Mouse (Mus musculus) forelimb bud, embryonic 11.5 days (tissue): Measurements from ENCODE around the gene Slc8a2.

Experiments
- DNase-seq: peaks from one replicate; pipeline ENCODE4 v3.0.0-alpha.2; 2012; ENCODE audit warnings: low read depth, low spot score

Slc8a2 gene

DNA sequence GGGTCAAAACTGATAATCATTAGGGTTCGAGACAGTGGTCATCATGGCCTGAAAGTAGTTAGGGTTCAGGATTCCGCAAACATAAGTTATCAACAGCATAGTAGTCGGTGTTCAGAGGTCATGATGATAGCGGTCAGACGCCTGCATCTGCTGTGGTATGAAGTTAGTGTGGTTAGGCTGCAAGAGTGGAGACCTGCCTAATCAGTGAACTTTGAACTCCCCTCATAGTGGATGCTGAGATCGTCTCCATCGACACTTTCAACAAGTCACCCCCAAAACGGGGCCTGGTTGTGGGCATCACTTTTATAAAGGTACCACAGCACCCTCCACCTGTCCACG, 9.4 kb upstream of the Slc8a2 start:
- no peak for DNase-seq

DNA sequence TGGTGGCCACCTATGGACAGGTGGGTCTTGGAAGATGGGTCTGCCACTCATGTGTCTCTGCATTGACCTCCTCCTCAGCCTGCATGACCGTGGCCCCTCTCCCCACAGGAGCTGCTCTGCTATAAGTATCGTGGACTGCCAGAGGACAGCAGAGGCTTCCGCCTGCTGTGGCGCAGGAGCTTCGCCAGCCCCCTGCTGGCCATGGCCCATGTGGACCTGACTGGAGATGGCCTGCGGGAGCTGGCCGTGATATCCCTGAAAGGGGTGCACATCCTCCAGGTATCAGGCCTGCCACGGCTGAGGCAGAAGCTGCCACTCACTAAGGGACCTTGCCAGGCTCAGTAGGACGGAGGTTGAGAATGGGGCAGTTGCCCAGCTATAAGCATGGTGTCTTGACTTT, 3.8 kb upstream of the Slc8a2 start:
- DNase-seq, result no peak

DNA sequence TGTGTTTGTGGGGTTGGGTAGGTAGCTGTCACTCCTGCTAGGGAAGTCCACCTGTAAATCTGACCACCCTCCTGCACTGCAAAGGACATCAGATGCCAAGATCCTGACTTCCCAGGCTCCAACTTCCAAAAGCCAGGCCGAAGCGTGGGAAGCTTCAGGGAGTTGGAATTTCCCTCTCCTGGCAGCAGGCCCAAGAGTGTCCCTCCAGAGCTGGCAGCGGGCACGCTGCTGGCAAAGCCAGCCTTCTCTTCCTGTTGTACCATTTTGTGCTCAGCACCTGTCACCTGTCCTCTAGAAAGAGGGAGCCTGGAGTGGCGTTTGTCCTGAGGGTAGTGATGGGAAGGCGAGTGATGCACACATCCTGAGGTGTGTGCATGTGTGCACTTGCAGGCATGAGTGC, 1.3 kb upstream of the Slc8a2 start:
- DNase-seq, result no peak

DNA sequence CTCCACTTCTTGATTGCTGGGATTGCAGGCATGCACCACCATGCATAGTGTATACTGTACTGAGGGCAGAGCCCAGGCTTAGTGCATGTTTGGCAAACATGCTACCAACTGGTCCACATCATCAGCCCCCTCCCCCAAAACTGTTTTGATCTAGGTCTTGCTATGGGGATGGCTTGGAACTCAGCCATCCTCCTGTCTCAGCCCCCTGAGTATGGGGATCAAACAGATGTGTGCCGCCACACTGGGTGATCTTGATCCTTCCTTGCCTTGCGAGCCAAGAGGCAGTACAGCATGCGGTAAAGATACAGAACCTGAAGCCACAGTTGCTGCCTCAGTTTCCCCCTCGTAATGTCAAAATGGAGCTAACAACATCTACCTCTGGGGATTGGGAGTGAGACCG, 727 bp upstream of the Slc8a2 start:
- no peak for DNase-seq

DNA sequence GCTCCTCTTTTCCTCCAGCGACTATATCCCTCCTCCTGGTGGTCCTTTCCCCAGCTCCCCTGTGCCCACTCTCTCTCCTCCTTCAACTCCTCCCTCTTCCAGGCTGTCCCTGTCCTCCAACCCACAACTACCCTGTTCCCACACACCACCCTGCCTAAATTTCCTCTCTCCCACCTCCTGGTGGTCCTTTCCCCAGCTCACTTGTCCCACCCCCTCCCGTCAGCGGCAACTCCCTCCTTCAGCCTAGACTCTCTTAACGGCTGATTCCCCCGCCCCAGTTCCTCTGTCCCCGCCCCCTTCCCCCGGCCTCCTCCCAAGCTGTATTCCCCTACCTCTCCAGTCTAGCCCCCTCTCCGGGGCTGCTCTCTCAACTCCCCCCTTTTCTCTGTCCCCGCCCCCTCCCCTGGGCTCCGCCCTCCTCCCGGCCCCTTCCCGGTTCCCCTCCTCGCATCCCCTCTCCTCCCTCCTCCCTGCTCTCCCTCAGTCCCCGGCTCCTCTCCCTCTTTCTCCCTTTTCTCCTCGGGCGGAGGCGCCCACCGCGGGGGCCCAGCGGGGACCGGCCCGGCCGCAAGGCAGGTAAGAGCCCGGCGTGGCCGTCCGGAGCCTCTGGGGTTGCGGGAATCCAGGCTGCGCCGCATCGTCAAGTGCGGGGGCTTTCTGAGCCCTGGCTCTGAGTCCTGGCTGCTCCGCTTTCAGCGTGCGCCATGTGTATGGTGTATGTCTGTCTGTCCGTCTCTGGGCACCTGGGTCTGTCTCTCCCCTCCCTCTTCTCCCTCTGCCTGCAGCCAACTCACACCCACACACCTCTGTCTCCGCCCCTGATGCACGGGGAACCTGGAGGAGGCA, 443 bp downstream of the Slc8a2 start:
- peak; percentile 74 for DNase-seq

DNA sequence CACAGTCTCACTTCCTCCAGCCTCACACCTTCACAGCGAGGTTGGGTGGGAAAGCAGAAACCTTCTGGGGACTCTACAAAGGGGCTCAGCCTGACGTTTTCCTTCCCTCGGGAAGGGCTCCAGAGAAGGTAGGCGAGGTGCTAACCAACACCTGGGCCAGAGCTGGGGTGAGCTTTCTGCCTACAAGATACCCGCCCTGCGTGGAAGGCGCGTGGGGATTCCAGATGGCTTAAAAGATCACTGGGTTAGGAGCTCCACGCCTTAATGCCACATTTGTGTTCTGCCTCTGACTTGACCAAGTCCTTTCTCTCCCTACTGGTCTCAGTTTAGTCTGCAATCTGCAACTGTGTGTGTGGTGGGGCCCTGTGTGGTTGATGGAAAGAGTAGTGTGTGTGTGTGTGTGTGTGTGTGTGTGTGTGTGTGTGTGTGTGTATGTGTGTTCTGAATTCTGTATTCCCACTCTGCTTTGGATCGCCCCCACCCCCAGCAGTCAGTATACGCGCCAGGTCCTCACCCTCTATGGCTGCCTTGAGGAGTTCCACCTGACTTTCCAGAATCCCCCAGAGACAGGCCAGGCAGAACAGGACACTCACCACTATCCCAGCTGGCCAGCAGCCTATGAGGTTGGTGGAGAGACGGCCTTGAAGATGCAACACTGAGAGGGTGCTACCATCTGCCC, 1.5 kb downstream of the Slc8a2 start:
- no peak for DNase-seq

DNA sequence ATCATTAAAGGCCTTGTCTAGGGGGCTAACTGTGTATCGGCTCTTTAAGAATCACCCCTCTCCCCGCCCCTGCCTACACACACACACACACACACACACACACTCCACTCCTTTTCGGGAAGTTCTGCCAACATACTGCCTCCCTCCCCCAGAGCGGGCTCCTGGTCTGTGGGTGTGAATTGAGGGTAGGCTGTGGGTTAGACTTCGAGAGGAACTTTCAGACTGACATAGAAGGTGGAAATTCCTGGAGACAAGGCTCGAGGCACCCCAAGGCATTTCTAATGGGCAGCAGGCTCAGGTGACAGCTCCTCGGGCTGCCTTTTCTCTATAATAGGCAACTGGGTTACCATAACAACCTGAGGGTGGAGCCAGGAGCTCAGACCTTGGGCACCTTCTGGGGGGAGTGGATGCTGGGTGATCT, 2.5 kb downstream of the Slc8a2 start:
- no peak for DNase-seq

DNA sequence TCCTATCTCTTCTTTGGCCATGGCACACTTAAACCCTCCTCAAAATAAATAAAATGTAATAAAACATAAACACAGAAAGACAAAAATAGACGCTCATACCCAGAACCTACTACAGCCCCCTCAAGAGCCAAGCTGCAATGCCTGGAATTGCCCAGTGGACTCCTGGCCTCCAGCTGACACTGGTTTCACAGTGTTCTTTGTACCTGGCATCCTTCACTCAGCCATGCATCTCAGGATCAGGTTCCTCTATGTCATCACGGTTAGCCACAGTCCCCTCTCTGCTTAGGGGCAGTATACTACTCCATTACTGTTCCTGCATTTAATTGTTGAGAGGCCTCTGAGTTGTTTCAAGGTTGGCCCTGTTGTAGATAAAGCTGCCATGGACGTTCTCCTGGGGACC, 3.3 kb downstream of the Slc8a2 start:
- DNase-seq, result no peak

DNA sequence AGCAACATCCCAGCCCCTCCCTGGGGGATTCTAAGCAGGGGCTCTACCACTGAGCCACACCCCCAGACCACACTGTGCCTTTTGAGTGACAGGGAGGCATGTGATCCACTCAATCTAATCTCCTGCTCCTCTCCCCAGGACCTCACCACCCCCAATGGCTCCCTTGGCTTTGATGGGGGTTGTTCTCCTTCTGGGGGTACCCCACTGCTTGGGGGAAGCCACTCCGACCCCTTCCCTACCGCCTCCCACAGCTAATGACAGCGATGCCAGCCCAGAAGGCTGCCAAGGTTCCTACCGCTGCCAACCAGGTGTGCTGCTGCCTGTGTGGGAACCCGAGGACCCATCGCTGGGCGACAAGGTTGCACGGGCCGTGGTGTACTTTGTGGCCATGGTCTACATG, 4.1 kb downstream of the Slc8a2 start:
- no peak for DNase-seq

DNA sequence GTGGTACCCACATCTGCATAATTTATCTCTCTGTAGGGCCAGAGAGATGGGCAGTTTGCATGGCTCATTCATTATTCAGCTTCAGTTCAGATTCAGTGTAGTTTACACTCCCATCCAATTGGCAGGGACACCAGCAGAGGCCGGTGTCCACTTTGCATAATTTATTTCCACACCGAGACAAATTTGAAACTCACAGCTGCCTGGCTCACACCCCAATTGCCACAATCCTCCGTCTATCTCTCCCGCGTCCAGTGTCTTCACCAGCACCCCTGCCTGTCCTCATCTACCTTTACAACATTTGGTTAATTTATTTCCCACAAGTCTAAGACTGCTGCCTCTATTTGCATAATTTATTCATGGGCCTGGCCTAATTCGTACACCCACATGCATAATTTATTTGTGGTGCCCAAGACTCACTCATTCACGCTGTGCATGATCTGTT, 5.3 kb downstream of the Slc8a2 start:
- no peak for DNase-seq

DNA sequence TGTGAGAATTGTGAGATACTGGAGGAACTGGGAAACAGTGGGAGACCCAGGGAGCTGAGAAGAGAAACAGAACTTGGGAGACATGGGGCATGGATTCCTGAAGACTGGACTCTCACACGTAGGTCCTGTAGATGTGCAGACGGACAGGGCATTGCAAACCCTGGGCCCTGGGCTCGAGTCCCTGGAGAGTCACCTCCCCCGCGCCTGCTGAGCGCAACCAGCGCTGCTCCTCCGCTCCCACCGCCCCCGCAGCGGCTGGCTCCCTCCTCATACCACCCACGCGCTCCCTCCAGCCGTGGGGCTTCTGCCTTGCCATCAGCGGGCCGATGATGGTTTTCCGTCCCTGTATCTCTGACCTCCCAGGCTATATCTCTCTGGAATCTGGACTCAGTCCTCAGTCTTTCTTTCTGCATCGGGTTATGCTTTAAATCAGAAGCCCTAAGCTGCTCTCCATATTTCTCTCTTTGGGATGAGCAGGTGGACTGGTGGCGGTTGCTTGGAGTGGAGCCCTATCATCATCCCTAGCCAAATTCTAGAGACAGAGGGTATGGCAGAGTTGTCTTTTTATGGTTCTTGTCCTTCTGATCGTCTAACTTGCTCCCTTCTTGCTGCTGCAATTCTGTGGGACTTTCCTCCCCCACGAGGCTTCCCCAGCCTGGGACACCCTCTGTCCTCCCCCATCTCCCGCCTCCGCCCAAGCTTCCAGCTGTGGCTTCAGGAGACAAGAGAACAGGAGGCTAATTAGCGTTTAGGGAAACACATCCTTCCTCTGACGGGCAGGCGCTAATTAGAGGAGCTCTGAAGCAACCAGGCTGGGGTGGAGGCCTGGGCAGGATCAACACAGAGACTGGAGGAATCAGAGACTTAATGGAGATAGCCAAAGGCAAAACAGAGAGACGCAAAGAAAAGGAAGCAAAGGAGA, 17.1 kb downstream of the Slc8a2 start:
- DNase-seq, result no peak

DNA sequence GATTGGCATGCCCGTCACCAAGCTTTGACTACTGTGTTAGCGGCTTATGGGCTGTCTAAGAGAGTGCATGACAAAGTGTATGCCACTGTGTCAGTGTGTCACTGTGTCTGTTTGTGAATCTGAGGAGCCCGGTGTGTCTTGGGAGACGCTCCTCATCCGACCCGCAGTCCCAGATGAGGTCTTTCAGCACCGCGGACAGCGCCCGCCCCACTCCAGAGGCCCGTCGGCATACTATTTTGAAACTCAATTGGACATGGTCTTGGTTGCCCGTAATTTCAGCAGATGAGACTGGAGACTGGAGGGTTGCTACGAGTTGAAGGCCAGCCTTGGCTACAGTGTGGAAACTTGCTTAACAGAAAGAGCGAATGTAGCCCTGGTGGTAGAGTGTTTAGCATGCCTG, 18.0 kb downstream of the Slc8a2 start:
- DNase-seq, result peak; percentile 59

DNA sequence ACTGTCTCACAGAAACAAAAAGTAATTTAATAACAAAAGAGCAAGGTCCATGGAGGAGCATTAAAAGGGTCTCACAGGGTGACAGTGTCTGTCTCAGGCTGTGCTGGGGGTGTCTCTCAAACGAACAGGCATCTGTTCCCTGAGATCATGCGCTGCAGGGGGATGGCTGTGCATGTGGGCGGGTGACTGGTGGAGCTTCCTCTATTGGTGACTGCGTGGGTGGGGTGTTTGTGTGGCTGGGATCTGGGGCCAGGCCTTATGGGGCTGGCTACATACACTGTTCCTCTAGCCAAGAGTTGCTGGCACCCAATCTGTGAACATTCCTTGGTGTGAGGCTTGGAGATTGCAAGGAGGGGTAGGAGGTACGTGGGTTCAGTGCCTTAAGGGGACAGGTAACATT, 19.6 kb downstream of the Slc8a2 start:
- DNase-seq, result no peak

DNA sequence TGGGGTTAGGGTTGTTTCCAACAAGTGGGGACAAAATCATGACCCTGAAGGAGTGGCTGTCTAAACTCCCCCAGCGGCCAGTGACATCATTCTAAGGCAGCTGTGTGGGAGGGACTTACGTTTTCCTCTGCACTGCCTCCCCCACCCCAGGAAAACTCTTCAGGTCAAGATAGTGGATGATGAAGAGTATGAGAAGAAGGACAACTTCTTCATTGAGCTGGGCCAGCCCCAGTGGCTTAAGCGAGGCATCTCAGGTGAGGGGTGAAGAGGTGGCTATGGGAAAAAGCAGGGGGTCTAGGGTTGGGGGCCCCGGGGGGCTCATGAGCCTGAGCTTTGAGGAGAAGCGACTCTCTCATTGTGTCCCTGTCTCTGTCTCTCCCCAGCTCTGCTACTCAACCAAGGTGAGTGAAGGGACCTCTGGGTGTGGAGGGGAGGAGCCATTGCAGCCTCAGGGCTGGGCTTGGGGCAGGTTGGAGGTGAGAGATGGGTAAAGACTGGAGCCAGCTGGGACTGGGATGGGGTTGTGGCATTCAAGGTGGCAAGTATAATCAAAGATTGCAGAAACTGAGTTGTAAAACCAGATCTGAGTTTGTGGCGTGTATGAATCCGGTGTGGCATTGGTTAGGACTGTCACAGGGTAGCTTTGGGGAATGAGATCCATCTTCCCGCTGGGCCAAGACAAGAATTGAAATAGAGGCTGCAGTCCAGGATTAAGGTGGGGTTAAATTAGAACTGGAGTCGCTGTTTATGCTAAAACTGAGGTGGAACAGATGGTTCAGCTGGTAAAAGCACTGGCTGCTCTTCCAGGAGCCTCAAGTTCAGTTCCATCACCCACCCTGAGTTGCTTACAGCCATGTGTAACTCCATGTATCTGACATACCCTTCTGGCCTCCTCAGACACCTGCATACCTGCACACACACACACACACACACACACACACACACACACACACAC, 20.8 kb downstream of the Slc8a2 start:
- DNase-seq, result no peak

DNA sequence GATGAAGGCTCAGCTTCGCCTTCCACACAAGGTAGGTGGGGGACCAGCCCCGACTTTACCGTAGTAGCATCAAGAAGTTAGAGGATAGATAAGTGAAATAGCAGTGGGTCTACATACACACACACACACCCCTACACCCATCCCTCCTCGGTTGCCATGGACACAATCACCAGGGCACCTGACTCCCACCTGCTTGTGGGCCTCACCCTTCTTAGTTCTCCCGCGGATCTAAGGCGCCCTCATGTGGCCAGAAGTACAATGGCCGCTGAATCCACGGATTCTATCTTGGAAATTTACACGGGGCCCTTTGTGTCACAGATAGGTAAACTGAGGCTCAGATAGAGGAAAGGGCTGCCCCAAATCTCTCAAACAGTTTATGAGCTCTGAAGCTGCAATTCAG, 23.9 kb downstream of the Slc8a2 start:
- peak; percentile 68 for DNase-seq

DNA sequence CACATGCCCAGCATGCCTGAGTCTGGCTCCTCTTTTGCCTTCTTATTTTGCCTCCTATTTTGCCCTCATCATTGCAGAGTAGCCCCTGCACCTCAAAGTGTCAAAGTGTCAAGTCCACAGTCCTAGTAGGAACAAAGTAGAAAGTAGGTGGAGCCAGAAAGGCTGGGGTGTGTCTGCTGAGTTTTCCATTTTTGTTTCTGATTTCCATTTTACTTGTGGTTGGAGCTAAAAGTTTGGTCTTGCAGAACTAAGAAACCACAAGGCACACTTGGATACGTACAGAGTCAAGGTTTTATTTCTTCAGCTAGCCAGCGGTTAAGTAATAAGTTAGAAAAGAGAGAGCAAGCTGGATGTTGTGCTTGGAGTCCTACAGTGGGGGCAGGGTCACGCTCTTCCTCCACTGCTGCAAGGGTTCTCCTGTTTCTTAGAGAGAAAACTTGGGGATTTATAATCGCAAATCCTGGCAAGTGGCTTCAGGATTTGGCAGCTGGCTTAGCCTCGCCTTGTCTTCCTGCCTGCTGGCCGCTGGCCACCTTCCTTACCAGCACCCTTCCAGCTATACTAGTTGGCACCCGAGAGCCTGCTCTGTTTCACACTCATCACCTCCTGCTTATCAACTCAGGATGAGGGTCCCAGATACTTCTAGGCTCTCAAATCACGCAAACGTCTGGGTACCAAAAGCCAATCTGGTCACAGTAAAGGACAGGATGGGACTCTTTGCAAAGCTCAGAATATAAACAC, 25.7 kb downstream of the Slc8a2 start:
- DNase-seq, result no peak

DNA sequence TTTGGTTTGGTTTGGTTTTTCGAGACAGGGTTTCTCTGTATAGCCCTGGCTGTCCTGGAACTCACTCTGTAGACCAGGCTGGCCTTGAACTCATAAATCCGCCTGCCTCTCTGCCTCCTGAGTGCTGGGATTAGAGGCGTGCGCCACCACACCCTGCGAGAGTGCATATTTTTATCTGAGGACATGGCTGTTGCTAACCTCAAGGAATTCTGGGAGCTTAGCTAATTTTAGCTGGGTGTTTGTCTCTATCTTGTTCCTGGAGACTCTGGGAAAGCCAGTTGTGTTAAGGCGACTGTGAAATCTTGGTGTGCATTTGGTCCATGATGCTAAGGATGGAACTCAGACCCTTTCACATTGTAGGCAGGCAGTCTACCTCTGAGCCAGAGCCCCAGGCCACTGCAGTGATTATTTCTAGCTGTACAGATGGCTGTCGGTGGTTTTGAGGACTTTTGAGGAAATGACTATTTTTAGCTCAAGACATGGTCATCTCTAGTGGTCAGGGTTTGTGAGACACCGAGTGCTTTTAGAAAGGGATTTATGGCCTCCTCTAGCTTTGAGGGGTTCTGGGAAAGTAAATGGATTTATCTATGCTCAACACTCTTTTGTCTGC, 26.6 kb downstream of the Slc8a2 start:
- DNase-seq, result no peak

DNA sequence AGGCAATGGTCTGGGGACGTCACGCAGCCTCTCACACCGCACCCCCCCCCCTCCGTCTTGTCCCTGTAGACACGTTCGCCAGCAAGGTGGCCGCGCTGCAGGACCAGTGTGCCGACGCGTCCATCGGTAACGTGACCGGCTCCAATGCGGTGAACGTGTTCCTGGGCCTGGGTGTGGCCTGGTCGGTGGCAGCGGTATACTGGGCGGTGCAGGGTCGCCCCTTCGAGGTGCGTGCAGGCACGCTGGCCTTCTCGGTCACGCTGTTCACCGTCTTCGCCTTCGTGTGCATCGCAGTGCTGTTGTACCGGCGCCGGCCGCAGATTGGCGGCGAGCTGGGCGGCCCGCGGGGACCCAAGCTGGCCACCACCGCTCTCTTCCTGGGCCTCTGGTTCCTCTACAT, 29.1 kb downstream of the Slc8a2 start:
- DNase-seq, result no peak

DNA sequence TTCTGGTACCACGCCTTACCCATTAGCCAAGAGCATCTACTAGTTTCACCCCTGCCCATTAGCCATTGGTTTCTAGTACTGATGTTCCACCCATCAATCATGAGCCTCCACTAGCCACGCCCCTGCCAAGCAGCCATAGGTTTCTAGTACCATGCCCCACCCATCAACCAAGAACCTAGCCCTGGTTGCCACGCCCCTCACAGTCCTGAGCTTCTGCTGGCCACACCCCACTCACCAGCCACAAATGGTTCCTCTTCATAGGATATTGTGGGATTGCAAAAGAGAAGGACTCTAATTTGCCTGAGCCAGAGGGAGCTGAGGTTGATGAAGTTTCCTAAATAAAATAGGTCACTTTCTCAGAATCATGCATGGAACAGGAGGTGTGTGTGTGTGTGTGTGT, 31.1 kb downstream of the Slc8a2 start:
- DNase-seq, result no peak

DNA sequence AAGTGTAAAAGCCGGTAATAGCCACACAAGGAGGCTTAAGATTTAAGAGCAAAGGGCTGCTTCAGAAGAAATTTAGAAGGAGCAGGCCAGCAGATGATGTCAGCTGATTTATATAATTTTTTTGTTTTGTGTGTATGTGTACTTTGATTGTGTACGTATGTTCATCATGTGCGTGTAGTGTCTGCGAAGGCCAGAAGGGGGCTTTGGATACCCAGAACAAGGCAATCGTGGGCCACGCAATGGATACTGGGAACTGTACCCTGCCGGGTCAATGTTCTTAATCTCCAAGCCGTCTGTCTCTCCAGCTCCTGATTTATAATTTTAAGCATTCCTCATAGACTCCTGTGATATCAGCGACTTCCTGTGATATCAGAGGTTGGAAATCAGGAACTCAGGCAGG, 31.7 kb downstream of the Slc8a2 start:
- DNase-seq, result no peak
